Mouse (Mus musculus) B cell, adult 2 months (primary cell): ENCODE results near the gene Apba3.
"Not testable (repeated sequence)": the region's sequence is repeated elsewhere in the genome, so short reads cannot be mapped to it uniquely, and the experiment has no call there.

Experiments used
- DNase-seq, 2 experiments: peaks; one replicate each; pipeline ENCODE4 v3.0.0; 2022

The Apba3 gene

GRCm38 (mm10) chr10:81266211-81267105 lies at the start of gene Apba3, which contains the start of gene Mrpl54:
TSS of gene Apba3 (plus strand) at chr10:81266960.
TSS of gene Mrpl54 (minus strand) at chr10:81266934.
- peak; percentile 95 to 97 for DNase-seq

DNA sequence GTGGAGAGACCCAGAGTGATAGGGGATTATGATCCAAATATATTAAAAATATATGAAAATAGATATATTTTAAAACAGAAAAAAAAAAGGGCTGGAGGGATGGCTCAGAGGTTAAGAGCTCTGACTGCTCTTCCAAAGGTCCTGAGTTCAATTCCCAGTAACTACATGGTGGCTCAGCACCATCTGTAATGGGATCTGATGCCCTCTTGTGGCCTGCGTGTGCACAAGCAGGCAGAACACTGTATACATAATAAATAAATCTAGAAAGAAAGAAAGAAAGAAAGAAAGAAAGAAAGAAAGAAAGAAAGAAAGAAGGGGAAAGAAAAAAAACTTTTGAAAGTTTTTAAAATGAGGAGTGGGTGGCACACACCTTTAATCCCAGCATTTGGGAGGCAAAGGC lies 49.5 kb upstream of the Apba3 start:
- peak; percentile 60 to 61 for DNase-seq

DNA sequence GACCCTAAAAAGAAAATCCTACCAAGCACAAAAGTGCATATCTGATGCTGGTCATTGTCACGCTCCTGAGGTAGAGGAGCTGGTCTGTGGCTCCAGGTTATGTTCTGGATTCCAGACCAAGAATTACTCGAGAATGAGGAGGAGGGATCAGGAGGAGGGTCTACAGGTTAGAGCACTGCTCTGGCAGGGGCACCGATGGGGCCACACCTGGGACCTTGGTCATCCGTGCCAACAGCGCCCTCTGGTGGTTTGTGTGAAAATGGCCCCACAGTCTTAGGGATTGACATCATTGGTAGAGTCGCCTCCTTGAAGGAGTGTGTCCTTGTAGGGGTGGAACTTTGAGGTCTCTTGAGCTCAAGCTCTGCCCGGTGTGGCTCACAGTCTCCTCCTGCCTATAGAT lies 48.8 kb upstream of the Apba3 start:
- DNase-seq = peak; percentile 91 to 92

DNA sequence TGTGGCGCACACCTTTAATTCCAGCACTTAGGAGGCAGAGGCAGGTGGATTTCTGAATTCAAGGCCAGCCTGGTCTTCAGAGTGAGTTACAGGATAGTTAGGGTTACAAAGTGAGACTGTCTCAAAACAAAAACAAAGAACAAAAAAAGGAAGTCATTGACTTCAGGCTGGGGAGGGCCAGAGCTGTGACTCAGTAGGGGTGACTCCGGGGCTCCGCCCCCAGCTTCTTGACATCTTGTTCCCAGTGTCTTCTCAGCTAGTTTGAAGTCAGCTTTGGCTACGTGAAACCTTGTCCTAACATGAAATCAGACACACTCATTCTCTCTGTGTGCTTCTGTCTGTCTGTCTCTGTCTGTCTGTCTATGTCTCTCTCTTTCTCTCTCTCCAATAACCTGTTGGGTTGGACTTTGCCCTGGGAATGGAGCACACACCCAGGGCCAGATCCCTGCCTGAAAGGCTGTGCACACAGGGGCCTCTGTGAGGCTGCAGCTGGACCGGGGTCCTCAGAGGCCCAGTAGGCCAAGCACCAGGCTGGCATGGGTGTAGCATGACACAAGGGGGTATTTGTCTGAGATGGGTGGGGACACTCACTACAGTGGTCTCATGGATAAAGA lies 45.3 kb upstream of the Apba3 start:
- DNase-seq = peak; percentile 58 to 63

DNA sequence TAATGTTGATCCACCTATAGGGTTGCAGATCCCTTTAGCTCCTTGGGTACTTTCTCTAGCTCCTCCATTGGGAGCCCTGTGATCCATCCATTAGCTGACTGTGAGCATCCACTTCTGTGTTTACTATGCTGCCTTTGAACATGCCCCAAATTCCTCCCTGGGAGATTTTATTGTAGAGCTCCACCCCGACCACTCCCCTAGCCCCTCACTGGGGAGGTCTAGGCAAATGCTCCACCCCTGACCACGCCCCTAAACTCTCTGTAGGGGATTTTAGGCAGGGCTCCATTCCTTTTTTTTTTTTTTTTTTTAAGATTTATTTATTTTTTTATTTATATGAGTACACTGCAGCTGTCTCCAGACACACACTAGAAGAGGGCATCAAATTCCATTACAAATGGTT lies 43.0 kb upstream of the Apba3 start:
- not testable (repeated sequence) for DNase-seq

GRCm38 (mm10) chr10:81229735-81230437 lies 36.9 kb upstream of the Apba3 start:
- DNase-seq = no peak

- DNase-seq = peak; percentile 31 to 37
Observed at GRCm38 (mm10) chr10:81230438-81231332, 36.1 kb upstream of the Apba3 start, which contains the start of gene Atcay. TSS of gene Atcay (minus strand) at chr10:81230833.

DNA sequence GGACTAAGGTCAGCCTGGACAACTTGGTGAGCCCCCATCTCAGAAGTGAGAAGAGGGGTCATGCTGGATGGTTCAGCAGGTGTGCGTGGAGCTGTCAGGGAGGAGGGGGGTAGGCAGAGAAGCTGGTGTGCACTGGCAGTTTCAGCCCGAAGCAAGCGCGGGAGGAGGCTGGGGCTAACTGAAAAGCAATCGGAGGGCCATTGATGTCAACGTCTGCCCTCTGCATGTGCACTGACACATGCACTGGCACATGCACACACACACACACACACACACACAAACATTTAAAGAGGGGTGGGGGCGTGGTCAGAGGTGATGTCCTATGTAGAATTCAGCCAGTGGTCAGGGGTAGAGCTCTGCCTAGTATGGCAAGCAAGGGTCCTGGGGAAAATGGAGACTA lies 35.3 kb upstream of the Apba3 start:
- no peak for DNase-seq

GRCm38 (mm10) chr10:81232580-81233225 lies 34.1 kb upstream of the Apba3 start, which contains the start of gene Zfr2:
TSS of gene Zfr2 (plus strand) at chr10:81233155.
- peak; percentile 98 for DNase-seq

- DNase-seq = no peak
Observed at GRCm38 (mm10) chr10:81233226-81233585, 33.6 kb upstream of the Apba3 start.

DNA sequence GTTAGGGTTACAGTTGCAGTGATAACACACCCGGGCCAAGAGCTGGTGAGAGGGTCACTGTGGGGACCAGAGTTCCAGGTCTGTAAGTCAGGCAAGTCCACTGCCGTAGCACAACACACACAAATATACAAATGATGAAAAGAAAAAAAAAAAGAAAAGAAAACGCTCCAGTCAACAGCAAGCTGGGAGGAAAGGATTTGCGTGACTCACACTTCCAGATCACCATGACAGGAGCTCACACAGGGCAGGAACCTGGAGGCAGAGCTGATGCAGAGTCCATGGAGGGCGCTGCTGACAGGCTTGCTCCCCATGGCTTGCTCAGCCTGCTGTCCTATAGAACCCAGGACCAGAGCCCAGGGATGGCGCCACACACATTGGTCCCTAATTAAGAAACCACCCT lies 32.6 kb upstream of the Apba3 start:
- no peak for DNase-seq

DNA sequence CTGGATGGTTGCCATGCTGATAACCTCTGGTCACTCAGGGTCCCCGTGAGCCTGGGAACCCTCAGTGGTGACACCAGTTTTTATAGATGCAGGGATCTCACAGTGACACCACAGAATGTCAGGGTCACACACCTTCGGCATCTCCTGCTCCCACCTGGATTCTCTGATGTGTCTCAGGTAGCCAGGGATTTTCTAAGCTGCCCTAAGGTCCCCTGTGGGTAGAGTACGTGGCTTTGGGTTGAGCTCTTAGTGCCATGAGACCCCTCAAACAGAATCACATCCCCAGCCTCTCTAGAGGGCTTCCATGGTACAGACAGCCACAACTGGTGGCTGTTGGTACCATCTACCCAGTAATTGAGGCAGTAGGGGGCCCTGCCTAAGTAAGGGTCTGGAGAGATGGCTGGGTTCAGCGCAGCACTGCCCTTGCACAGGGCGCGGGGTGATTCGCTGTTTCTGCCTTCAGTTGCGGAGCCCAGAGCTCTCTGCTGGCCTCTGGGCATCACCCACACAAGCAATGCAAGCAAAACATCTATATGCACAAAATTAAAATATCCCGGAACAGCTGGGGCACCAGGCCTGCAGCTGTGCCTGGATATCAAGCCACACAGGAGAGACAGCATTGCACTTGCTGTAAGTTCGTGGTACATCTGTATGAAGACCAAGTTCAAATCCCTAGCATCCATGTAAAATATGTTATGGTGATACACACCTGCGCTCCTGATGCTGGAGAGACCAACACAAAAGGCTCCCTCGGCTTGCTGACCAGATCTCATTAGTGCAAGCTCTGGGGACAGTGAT lies 30.1 kb upstream of the Apba3 start:
- no peak for DNase-seq

GRCm38 (mm10) chr10:81238618-81239017 lies 28.1 kb upstream of the Apba3 start:
- DNase-seq = no peak

DNA sequence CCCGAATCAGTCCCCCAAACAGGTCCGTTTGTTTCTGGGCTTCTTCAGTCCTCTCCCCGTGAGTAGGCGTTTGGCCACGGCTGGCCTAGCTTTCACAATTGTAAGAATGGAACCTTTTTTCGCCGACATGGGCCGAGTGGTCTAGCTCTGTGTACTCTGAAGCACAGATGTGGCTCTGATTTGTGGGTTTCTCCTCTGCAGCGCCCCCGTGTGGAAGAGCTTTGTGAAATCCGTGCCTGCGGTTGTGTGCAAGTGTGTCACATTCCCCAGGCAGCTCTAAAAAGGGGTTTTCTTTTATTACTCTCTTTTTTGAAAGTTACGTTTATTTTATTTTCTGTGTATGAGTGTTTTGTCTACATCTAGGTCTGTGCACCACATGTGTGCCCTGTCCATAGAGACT lies 25.9 kb upstream of the Apba3 start:
- DNase-seq = peak; percentile 82 to 83

GRCm38 (mm10) chr10:81242021-81242420 lies 24.7 kb upstream of the Apba3 start:
- DNase-seq = no peak

- no peak for DNase-seq
Observed at GRCm38 (mm10) chr10:81244146-81244545, 22.6 kb upstream of the Apba3 start.

- peak; percentile 93 for DNase-seq
Observed at GRCm38 (mm10) chr10:81244595-81244994, 22.2 kb upstream of the Apba3 start.

DNA sequence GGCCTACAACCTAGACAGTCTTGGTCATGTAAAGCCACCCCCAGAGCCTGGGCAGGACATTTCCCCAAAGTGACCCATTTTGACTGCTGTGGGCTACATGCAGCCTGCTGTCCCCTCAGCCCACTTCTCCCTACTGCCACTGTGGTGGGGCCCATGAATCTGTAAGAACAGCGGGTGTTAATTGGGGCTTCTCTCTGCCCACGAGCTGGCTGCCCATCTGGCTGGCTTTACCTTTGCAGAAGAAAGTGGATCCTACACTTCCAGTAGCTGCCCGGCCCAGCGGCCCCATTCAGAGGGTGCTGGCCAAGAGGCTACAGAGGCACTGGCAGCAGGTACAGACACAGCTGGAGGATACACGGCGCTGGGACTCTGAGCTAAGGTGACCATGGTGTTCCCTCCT lies 21.6 kb upstream of the Apba3 start:
- DNase-seq = no peak

DNA sequence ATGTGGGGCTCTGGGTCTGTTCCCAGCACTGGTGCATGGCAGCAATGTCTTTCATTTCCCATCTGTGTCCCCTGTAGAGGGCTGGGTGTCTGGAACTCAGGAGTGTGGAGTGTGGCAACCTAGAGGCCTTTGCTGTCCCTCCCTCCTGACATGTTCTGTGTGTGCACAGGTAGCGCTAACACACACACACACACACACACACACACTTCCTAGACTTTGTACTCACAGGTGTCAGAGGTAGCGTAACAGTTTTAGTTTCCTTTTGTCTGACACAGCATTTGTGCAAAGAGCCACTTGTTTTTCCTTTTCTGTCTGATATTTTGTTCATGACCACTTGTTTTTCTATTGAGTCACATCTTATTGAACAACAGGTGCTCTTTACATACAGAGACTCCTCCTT lies 19.0 kb upstream of the Apba3 start:
- no peak for DNase-seq

DNA sequence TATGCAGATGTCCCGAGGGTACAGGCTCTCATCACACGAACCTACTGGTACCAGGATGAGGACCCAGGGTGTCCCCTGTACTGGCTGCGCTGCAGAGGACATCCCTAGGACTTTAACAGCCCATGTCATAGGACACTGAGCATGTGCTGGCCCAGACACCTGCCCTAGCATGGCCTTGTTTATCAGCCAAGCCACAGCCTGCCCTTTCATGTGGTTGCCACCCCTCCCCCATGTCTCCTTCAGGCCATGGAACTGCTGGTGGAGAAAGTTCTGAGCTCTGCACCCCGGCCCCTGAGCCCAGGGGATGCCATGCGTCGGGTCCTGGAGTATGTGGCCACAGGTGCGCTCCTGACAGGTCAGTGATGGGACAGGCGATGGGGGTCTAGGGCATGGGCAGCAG lies 17.3 kb upstream of the Apba3 start:
- no peak for DNase-seq
